Mouse (Mus musculus): Measurements from ENCODE around the gene Hipk4. TPM values are rescaled to one million over a fixed set of nuclear protein-coding genes. Genes with fewer than 3 reads are reported as not detected.

Gene Hipk4
- polyA plus RNA-seq, 1 experiment, result not detected

GRCm38 (mm10) chr7:27530937-27531336 lies 7.9 kb downstream of the Hipk4 start:
- 83% methylated on average over 3 of the region's 3 CpGs for WGBS
- Histone ChIP-seq H3K4me3 (ENCODE audit: insufficient read depth, low read depth, low read length) (no peak overlapping the region), H3K4me1 (ENCODE audit: control insufficient read depth, insufficient read depth, low read length) (peaks cover 15% of the 10 kb centered on the region), H3K27ac (ENCODE audit: insufficient read depth, low read depth, low read length) (no peak overlapping the region)
- TF ChIP-seq POLR2A (IDR thresholded peaks at IDR 0.05; ENCODE audit: insufficient read depth, low read depth, low read length), result no peak
- no peak for TF ChIP-seq CTCF (IDR thresholded peaks at IDR 0.05; ENCODE audit: insufficient read depth, low read depth, low read length)

DNA sequence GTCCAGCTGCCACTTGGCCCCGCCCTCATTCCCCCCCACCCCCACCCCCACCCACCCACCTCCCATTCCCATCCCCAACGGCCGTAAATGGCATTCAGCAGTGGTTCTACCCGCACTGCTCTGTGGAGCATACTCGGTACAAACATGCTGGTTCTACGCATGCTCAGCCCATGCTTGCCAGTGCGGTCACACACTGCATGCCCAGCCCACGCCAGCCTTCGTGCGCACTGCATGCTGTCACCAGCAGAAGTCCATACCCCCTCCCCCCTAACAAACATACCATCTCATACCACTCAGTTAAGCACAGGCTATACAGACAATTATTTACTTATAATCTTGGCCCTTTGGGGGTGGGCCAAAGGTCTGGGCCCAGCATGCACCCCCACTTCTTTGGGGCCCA lies 8.6 kb downstream of the Hipk4 start:
- 69% methylated on average over 10 of the region's 10 CpGs for WGBS
- Histone ChIP-seq H3K4me1 (ENCODE audit: control insufficient read depth, insufficient read depth, low read length) (peaks cover 11% of the 10 kb centered on the region), H3K27ac (ENCODE audit: insufficient read depth, low read depth, low read length) (no peak overlapping the region), H3K4me3 (ENCODE audit: insufficient read depth, low read depth, low read length) (no peak overlapping the region)
- TF ChIP-seq CTCF (IDR thresholded peaks at IDR 0.05; ENCODE audit: insufficient read depth, low read depth, low read length), result no peak
- no peak for TF ChIP-seq POLR2A (IDR thresholded peaks at IDR 0.05; ENCODE audit: insufficient read depth, low read depth, low read length)

DNA sequence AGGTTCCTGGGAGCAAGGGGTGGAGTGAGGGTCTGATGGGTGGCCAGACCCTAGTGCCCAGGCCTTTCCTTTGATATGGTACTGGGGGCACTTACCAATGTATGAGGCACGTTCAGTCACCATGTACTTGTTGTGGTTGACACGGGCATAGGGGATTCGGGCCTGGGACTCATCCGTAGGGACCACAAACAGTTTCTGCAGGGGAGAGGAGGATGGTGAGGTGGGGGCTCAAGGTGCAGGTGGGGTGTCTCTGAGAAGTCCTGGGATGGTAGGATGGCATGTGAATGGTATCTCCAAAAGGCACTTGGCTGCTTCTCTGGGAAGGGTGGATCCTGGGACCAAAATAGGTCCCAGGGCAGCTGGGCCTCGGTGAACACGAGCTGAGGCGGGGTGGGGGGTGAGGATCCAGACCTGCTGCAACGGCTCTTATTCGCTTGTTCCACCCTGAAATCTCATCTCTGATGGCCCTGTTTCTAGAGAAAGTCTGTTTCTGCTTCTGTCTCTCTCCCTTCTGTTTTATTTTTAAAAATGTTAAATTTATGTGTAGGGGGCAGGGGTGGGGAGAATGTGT lies 9.5 kb downstream of the Hipk4 start:
- WGBS, result 72% methylated on average over 9 of the region's 9 CpGs

GRCm38 (mm10) chr7:27535386-27535785 lies 12.3 kb downstream of the Hipk4 start:
- Histone ChIP-seq H3K27ac (ENCODE audit: insufficient read depth, low read depth, low read length) (no peak overlapping the region), H3K4me3 (ENCODE audit: insufficient read depth, low read depth, low read length) (no peak overlapping the region), H3K4me1 (ENCODE audit: control insufficient read depth, insufficient read depth, low read length) (peaks cover 14% of the 10 kb centered on the region)
- no peak for TF ChIP-seq POLR2A (IDR thresholded peaks at IDR 0.05; ENCODE audit: insufficient read depth, low read depth, low read length)
- no peak for TF ChIP-seq CTCF (IDR thresholded peaks at IDR 0.05; ENCODE audit: insufficient read depth, low read depth, low read length)
- 73% methylated on average over 2 of the region's 2 CpGs for WGBS

More for the DNA sequence above, 9.5 kb downstream of the Hipk4 start:
- Histone ChIP-seq H3K4me3 (ENCODE audit: insufficient read depth, low read depth, low read length) (no peak overlapping the region), H3K4me1 (ENCODE audit: control insufficient read depth, insufficient read depth, low read length) (peaks cover 11% of the 10 kb centered on the region), H3K27ac (ENCODE audit: insufficient read depth, low read depth, low read length) (no peak overlapping the region)
- TF ChIP-seq POLR2A (IDR thresholded peaks at IDR 0.05; ENCODE audit: insufficient read depth, low read depth, low read length), result no peak
- no peak for TF ChIP-seq CTCF (IDR thresholded peaks at IDR 0.05; ENCODE audit: insufficient read depth, low read depth, low read length)

DNA sequence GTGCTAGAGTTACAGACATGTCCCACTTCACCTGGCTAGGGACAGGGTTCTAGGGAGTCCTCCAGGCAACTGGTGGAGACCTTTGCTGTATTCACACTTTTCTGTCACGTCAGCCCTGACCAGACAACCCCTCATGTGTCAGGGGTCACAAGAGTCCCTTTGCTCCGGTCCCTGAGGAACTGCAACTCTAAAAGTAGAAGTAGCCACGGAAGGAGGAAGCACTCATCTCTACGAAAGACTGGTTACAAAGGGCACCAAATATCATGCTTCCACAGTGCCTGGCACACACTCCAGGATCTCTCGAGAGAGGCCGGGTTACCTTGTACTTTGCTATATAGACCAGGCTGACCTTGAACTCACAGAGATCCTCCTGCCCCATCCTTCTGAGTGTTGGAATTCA lies 13.6 kb downstream of the Hipk4 start:
- Histone ChIP-seq H3K4me3 (ENCODE audit: insufficient read depth, low read depth, low read length) (no peak overlapping the region), H3K4me1 (ENCODE audit: control insufficient read depth, insufficient read depth, low read length) (peaks cover 26% of the 10 kb centered on the region), H3K27ac (ENCODE audit: insufficient read depth, low read depth, low read length) (no peak overlapping the region)
- 89% methylated on average over 6 of the region's 6 CpGs for WGBS
- TF ChIP-seq POLR2A (IDR thresholded peaks at IDR 0.05; ENCODE audit: insufficient read depth, low read depth, low read length) (no peak), CTCF (IDR thresholded peaks at IDR 0.05; ENCODE audit: insufficient read depth, low read depth, low read length) (no peak)

GRCm38 (mm10) chr7:27537998-27538397 lies 14.9 kb downstream of the Hipk4 start:
- Histone ChIP-seq H3K27ac (ENCODE audit: insufficient read depth, low read depth, low read length) (no peak overlapping the region), H3K4me3 (ENCODE audit: insufficient read depth, low read depth, low read length) (no peak overlapping the region), H3K4me1 (ENCODE audit: control insufficient read depth, insufficient read depth, low read length) (peaks cover 18% of the 10 kb centered on the region)
- TF ChIP-seq CTCF (IDR thresholded peaks at IDR 0.05; ENCODE audit: insufficient read depth, low read depth, low read length) (no peak), POLR2A (IDR thresholded peaks at IDR 0.05; ENCODE audit: insufficient read depth, low read depth, low read length) (no peak)
- WGBS, result 88% methylated on average over 8 of the region's 8 CpGs

DNA sequence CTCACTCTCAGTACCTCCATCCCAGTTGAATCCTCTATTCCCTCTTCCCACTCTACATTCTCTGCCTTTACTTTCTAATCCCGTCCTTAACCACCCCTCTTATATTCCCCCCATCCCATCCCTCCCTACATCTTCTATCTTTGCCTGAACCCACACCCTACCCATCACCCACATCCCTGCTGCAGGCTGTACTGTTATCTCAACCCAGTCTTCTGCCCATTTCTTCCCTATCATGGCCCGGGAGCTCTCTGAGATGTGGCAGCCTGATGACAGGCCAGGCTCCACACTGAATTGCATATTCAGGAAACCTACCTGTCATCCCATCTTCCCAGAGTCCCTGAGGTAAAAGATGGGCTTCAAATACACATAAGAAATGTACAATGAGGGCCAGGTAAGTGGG lies 15.7 kb downstream of the Hipk4 start:
- no peak overlapping the region for H3K4me3 ChIP-seq (ENCODE audit: insufficient read depth, low read depth, low read length)
- TF ChIP-seq POLR2A (IDR thresholded peaks at IDR 0.05; ENCODE audit: insufficient read depth, low read depth, low read length) (no peak), CTCF (IDR thresholded peaks at IDR 0.05; ENCODE audit: insufficient read depth, low read depth, low read length) (no peak)
- H3K27ac ChIP-seq (ENCODE audit: insufficient read depth, low read depth, low read length), result no peak overlapping the region
- H3K4me1 ChIP-seq (ENCODE audit: control insufficient read depth, insufficient read depth, low read length), result peaks cover 18% of the 10 kb centered on the region
- WGBS, result 91% methylated on average over 2 of the region's 2 CpGs

- H3K27ac ChIP-seq (ENCODE audit: insufficient read depth, low read depth, low read length), result no peak overlapping the region
These were observed 17.5 kb downstream of the Hipk4 start for GRCm38 (mm10) chr7:27540521-27540920.

GRCm38 (mm10) chr7:27540935-27541334 lies 17.9 kb downstream of the Hipk4 start:
- Histone ChIP-seq H3K4me3 (ENCODE audit: insufficient read depth, low read depth, low read length) (0 out of 2 replicates have a peak overlapping the region, but pooled peaks have one; percentile 2), H3K4me1 (ENCODE audit: control insufficient read depth, insufficient read depth, low read length) (peaks cover 18% of the 10 kb centered on the region), H3K27ac (ENCODE audit: insufficient read depth, low read depth, low read length) (peak overlapping the region; percentile 59; the same call in 1 of the 2 replicates)
- TF ChIP-seq CTCF (IDR thresholded peaks at IDR 0.05; ENCODE audit: insufficient read depth, low read depth, low read length), result no peak
- TF ChIP-seq POLR2A (IDR thresholded peaks at IDR 0.05; ENCODE audit: insufficient read depth, low read depth, low read length), result no peak
- WGBS, result 90% methylated on average over 6 of the region's 6 CpGs

More at GRCm38 (mm10) chr7:27540521-27540920, 17.5 kb downstream of the Hipk4 start:
- no peak for TF ChIP-seq POLR2A (IDR thresholded peaks at IDR 0.05; ENCODE audit: insufficient read depth, low read depth, low read length)
- TF ChIP-seq CTCF (IDR thresholded peaks at IDR 0.05; ENCODE audit: insufficient read depth, low read depth, low read length), result no peak
- Histone ChIP-seq H3K4me3 (ENCODE audit: insufficient read depth, low read depth, low read length) (no peak overlapping the region), H3K4me1 (ENCODE audit: control insufficient read depth, insufficient read depth, low read length) (peaks cover 18% of the 10 kb centered on the region)
- 80% methylated on average over 2 of the region's 2 CpGs for WGBS

All from olfactory bulb, adult 2 months (tissue).